Mouse (Mus musculus) liver, embryonic 11.5 days (tissue): ENCODE data around the gene Catsper4. TPM values are rescaled to one million over a fixed set of nuclear protein-coding genes. Genes with fewer than 3 reads are reported as not detected.
A peak's percentile ranks its signal among the peaks of the same experiment; 100 is the strongest.

Source experiments
- ATAC-seq: fragments of 200-750 bp; cut with Nextera tagmentation; replicated peaks from 2 replicates; pipeline ENCODE4 v1.8.0; 2017; ENCODE audit warnings: moderate number of reproducible peaks, mild to moderate bottlenecking, moderate TSS enrichment, moderate library complexity; ENCODE audit not compliant: low FRiP score
- DNase-seq: peaks from one replicate; pipeline ENCODE4 v3.0.0-alpha.2; 2017; ENCODE audit warnings: low spot score
- H3K27ac ChIP-seq: fragments of 300-500 bp; sonication (generic); 2 replicates; pipeline ENCODE4 v1.5.1; 2014; ENCODE audit warnings: mild to moderate bottlenecking, low read depth, low read length, control low read depth
- H3K27me3 ChIP-seq: fragments of 300-500 bp; sonication (generic); replicated peaks from 2 replicates; pipeline ENCODE4 v1.6.1; 2014; ENCODE audit warnings: low read length, mixed read lengths; ENCODE audit not compliant: control insufficient read depth, insufficient read depth
- H3K36me3 ChIP-seq: fragments of 300-500 bp; sonication (generic); 2 replicates; pipeline ENCODE4 v1.6.1; 2014; ENCODE audit warnings: mild to moderate bottlenecking, low read length, moderate library complexity, mixed read lengths; ENCODE audit not compliant: control insufficient read depth, insufficient read depth
- H3K4me1 ChIP-seq: fragments of 300-500 bp; sonication (generic); replicated peaks from 2 replicates; pipeline ENCODE4 v1.6.1; 2014; ENCODE audit warnings: low read length, mixed read lengths; ENCODE audit not compliant: control insufficient read depth, insufficient read depth
- H3K4me2 ChIP-seq: fragments of 300-500 bp; sonication (generic); 2 replicates; pipeline ENCODE4 v1.6.1; 2014; ENCODE audit warnings: mild to moderate bottlenecking, control low read depth, moderate library complexity
- H3K4me3 ChIP-seq: fragments of 300-500 bp; sonication (generic); 2 replicates; pipeline ENCODE4 v1.5.1; 2014; ENCODE audit warnings: low read depth, low read length, control low read depth
- H3K9ac ChIP-seq: fragments of 300-500 bp; sonication (generic); 2 replicates; pipeline ENCODE4 v1.6.1; 2014; ENCODE audit warnings: low read depth, low read length, control low read depth
- H3K9me3 ChIP-seq: fragments of 300-500 bp; sonication (generic); 2 replicates; pipeline ENCODE4 v1.6.1; 2016; ENCODE audit warnings: low read length, inconsistent platforms, mixed read lengths; ENCODE audit not compliant: control insufficient read depth
- WGBS: fragments of 180-500 bp; shearing (Covaris S2); extraction: QIAGEN DNeasy Blood & Tissue Kit; methylation state at CpG from one replicate; pipeline ENCODE4 v1.1.7; 2014; 5-methylcytosine and 5-hydroxymethylcytosine counted together
- polyA plus RNA-seq: library from polyadenylated mRNA; unstranded; fragments of >200 nt; fragmentation: Nextera tagmentation; extraction: Ambion mirVana; gene quantifications from 2 replicates; pipeline ENCODE4 v1.2.1, GENCODE M21; 2014

The Catsper4 gene
- polyA plus RNA-seq, 1 experiment from 2014 or later = not detected

- DNase-seq (no peak), ATAC-seq (no peak)
- no peak overlapping the region for H3K4me2 ChIP-seq
- no peaks in the 10 kb centered on the region for H3K27me3 ChIP-seq
- H3K9ac ChIP-seq = no peak overlapping the region
- peaks cover 4% of the 10 kb centered on the region; the same call in 1 of the 2 replicates for H3K36me3 ChIP-seq
- H3K4me1 ChIP-seq = no peaks in the 10 kb centered on the region
- no peaks in the 10 kb centered on the region for H3K9me3 ChIP-seq
- WGBS = 83% methylated on average over 3 of the region's 3 CpGs
- H3K4me3 ChIP-seq = no peak overlapping the region
- H3K27ac ChIP-seq = no peak overlapping the region
Measured at GRCm38 (mm10) chr4:134172391-134172790, 54.8 kb downstream of the Catsper4 start.

- ATAC-seq = no peak
Measured at GRCm38 (mm10) chr4:134166906-134167305, 60.3 kb downstream of the Catsper4 start.

GRCm38 (mm10) chr4:134165548-134166465, 61.4 kb downstream of the Catsper4 start:
- peak overlapping the region; percentile 74 for H3K27ac ChIP-seq
- H3K27me3 ChIP-seq = no peaks in the 10 kb centered on the region
- H3K4me3 ChIP-seq = no peak overlapping the region
- H3K9ac ChIP-seq = no peak overlapping the region
- H3K4me2 ChIP-seq = peak overlapping the region; percentile 38
- H3K4me1 ChIP-seq = peaks cover 17% of the 10 kb centered on the region
- peaks cover 4% of the 10 kb centered on the region; the same call in 1 of the 2 replicates for H3K36me3 ChIP-seq
- WGBS = 84% methylated on average over 3 of the region's 3 CpGs
- no peak for DNase-seq
- peak; percentile 54 for ATAC-seq
- no peaks in the 10 kb centered on the region for H3K9me3 ChIP-seq

More at GRCm38 (mm10) chr4:134166906-134167305, 60.3 kb downstream of the Catsper4 start:
- H3K4me2 ChIP-seq = no peak overlapping the region
- WGBS = 88% methylated on average over 3 of the region's 3 CpGs
- no peaks in the 10 kb centered on the region for H3K27me3 ChIP-seq
- peaks cover 4% of the 10 kb centered on the region; the same call in 1 of the 2 replicates for H3K36me3 ChIP-seq
- peaks cover 17% of the 10 kb centered on the region for H3K4me1 ChIP-seq
- H3K4me3 ChIP-seq = no peak overlapping the region
- H3K9me3 ChIP-seq = no peaks in the 10 kb centered on the region
- no peak overlapping the region for H3K27ac ChIP-seq
- DNase-seq = no peak
- H3K9ac ChIP-seq = no peak overlapping the region

- H3K27me3 ChIP-seq = no peaks in the 10 kb centered on the region
- H3K4me3 ChIP-seq = no peak overlapping the region
- peak overlapping the region; percentile 23; the same call in 1 of the 2 replicates for H3K4me2 ChIP-seq
- no peaks in the 10 kb centered on the region for H3K9me3 ChIP-seq
- H3K36me3 ChIP-seq = peaks cover 4% of the 10 kb centered on the region; the same call in 1 of the 2 replicates
- DNase-seq = no peak
- H3K9ac ChIP-seq = no peak overlapping the region
- peaks cover 17% of the 10 kb centered on the region for H3K4me1 ChIP-seq
- peak overlapping the region; percentile 3; the same call in 1 of the 2 replicates for H3K27ac ChIP-seq
- 52% methylated on average over 6 of the region's 6 CpGs for WGBS
- 0 out of 2 replicates have a peak, but pooled peaks have one; percentile 49 for ATAC-seq
Measured at GRCm38 (mm10) chr4:134165024-134165423, 62.2 kb downstream of the Catsper4 start.

- Histone ChIP-seq H3K9me3 (no peaks in the 10 kb centered on the region), H3K9ac (no peak overlapping the region), H3K36me3 (peaks cover 4% of the 10 kb centered on the region; the same call in 1 of the 2 replicates), H3K4me1 (peaks cover 17% of the 10 kb centered on the region), H3K4me3 (no peak overlapping the region), H3K27ac (peak overlapping the region; percentile 3; the same call in 1 of the 2 replicates), H3K4me2 (no peak overlapping the region; the same call in 1 of the 2 replicates), H3K27me3 (no peaks in the 10 kb centered on the region)
- WGBS = 88% methylated on average over 5 of the region's 6 CpGs
- DNase-seq (no peak), ATAC-seq (no peak)
Measured at GRCm38 (mm10) chr4:134164591-134164990, 62.6 kb downstream of the Catsper4 start.

Other genes with a start within 250 kb of the Catsper4 start
- gene Dhdds, start 226.5 kb downstream of the Catsper4 start, polyA plus RNA-seq = 30.9 and 39.0 TPM in 2 replicates
- gene Lin28a, start 208.5 kb downstream of the Catsper4 start, polyA plus RNA-seq = 5.8 TPM in 2 replicates
- gene Zfp683, start 173.5 kb downstream of the Catsper4 start, polyA plus RNA-seq = not detected in 2 replicates
- gene Crybg2, start 166.6 kb downstream of the Catsper4 start, polyA plus RNA-seq = 1.2 and 1.7 TPM in 2 replicates
- gene Cd52, start 132.3 kb downstream of the Catsper4 start, polyA plus RNA-seq = 16.4 TPM in 2 replicates
- gene Ubxn11, start 124.8 kb downstream of the Catsper4 start, polyA plus RNA-seq = 5.6 and 7.0 TPM in 2 replicates
- gene Sh3bgrl3, start 98.6 kb downstream of the Catsper4 start, polyA plus RNA-seq = 257 and 281 TPM in 2 replicates
- gene Cep85, start 40.3 kb downstream of the Catsper4 start, polyA plus RNA-seq = 42.9 and 44.2 TPM in 2 replicates
- not detected in 2 replicates for gene Gm7534, start 24.4 kb downstream of the Catsper4 start, polyA plus RNA-seq
- gene Cnksr1, start 11.0 kb upstream of the Catsper4 start, polyA plus RNA-seq = 0.26 and 0.51 TPM in 2 replicates
- 0.39 and 0.52 TPM in 2 replicates for gene E130218I03Rik, start 16.3 kb upstream of the Catsper4 start, polyA plus RNA-seq
- gene Zfp593, start 18.2 kb upstream of the Catsper4 start, polyA plus RNA-seq = 17.6 and 22.4 TPM in 2 replicates
- not detected in 2 replicates for gene Gm30191, start 19.6 kb upstream of the Catsper4 start, polyA plus RNA-seq
- gene Grrp1, start 26.7 kb upstream of the Catsper4 start, polyA plus RNA-seq = 2.5 and 3.8 TPM in 2 replicates
- gene Pdik1l, start 60.5 kb upstream of the Catsper4 start, polyA plus RNA-seq = 19.3 and 20.0 TPM in 2 replicates
- gene Trim63, start 87.7 kb upstream of the Catsper4 start, polyA plus RNA-seq = 0.19 and 0.33 TPM in 2 replicates
- gene Slc30a2, start 115.8 kb upstream of the Catsper4 start, polyA plus RNA-seq = not detected in 2 replicates
- 0.42 and 0.67 TPM in 2 replicates for gene Extl1, start 156.5 kb upstream of the Catsper4 start, polyA plus RNA-seq
- 7.9 and 8.5 TPM in 2 replicates for gene Pafah2, start 168.9 kb upstream of the Catsper4 start, polyA plus RNA-seq
- gene Stmn1, start 240.9 kb upstream of the Catsper4 start, polyA plus RNA-seq = 896 and 908 TPM in 2 replicates